Mouse (Mus musculus) neural tube, embryonic 14.5 days (tissue): Measurements from ENCODE around the gene Bid. TPM values are rescaled to one million over a fixed set of nuclear protein-coding genes. Genes with fewer than 3 reads are reported as not detected.

Source experiments
- ATAC-seq: fragments of 200-750 bp; cut with Nextera tagmentation; 2 replicates; pipeline ENCODE4 v1.8.0; 2017; ENCODE audit warnings: low read depth, mild to moderate bottlenecking, moderate TSS enrichment, moderate library complexity
- H3K27ac ChIP-seq: fragments of 300-500 bp; sonication (generic); 2 replicates; pipeline ENCODE4 v1.5.1; 2014; ENCODE audit warnings: low read depth, mild to moderate bottlenecking, control low read depth, low read length, moderate library complexity, mixed read lengths
- H3K27me3 ChIP-seq: fragments of 300-500 bp; sonication (generic); 2 replicates; pipeline ENCODE4 v1.6.1; 2014; ENCODE audit warnings: low read length; ENCODE audit not compliant: control insufficient read depth, insufficient read depth
- H3K36me3 ChIP-seq: fragments of 300-500 bp; sonication (generic); 2 replicates; pipeline ENCODE4 v1.6.1; 2014; ENCODE audit warnings: low read length, mixed read lengths; ENCODE audit not compliant: control insufficient read depth, insufficient read depth
- H3K4me1 ChIP-seq: fragments of 300-500 bp; sonication (generic); 2 replicates; pipeline ENCODE4 v1.6.1; 2014; ENCODE audit warnings: low read length; ENCODE audit not compliant: control insufficient read depth, insufficient read depth
- H3K4me2 ChIP-seq: fragments of 300-500 bp; sonication (generic); 2 replicates; pipeline ENCODE4 v1.6.1; 2014; ENCODE audit warnings: mild to moderate bottlenecking, low read depth, low read length, control low read depth
- H3K4me3 ChIP-seq: fragments of 300-500 bp; sonication (generic); 2 replicates; pipeline ENCODE4 v1.5.1; 2014; ENCODE audit warnings: low read depth, low read length, control low read depth, mixed read lengths
- H3K9ac ChIP-seq: fragments of 300-500 bp; sonication (generic); replicated peaks from 2 replicates; pipeline ENCODE4 v1.6.1; 2014; ENCODE audit warnings: low read depth, mild to moderate bottlenecking, control low read depth, low read length, mixed read lengths
- H3K9me3 ChIP-seq: fragments of 300-500 bp; sonication (generic); 2 replicates; pipeline ENCODE4 v1.6.1; 2016; ENCODE audit warnings: low read length; ENCODE audit not compliant: control insufficient read depth
- WGBS: fragments of 180-500 bp; shearing (Covaris S2); extraction: QIAGEN DNeasy Blood & Tissue Kit; methylation state at CpG from one replicate; pipeline ENCODE4 v1.1.7; 2014; 5-methylcytosine and 5-hydroxymethylcytosine counted together
- polyA plus RNA-seq: library from polyadenylated mRNA; unstranded; fragments of >200 nt; fragmentation: Nextera tagmentation; extraction: Ambion mirVana; gene quantifications from 2 replicates; pipeline ENCODE4 v1.2.1, GENCODE M21; 2014

Gene Bid
- polyA plus RNA-seq, 1 experiment from 2014 or later, result 39.6 TPM

DNA sequence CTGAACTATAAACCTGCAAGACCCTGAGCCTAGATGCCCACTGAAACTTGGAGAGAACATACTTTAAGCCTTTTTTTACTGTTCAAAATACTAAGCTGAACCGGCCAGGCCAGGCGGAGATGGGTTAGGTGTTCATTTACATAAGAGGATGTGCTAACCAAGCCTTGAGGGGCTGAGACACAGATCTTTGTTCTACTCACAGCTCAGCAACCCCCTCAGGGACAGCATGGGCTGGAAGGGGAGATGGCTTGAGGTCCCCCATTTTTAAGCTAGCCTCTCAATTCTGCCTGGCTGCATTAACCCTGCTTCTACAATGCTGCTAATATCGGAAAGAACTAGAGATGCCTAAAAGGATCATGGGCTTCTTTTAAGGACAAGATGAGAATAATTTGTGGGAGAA is 23.1 kb upstream of the Bid start:
- Histone ChIP-seq H3K4me2 (no peak overlapping the region), H3K27me3 (no peaks in the 10 kb centered on the region), H3K4me1 (no peaks in the 10 kb centered on the region), H3K36me3 (peaks cover 2% of the 10 kb centered on the region), H3K9me3 (no peaks in the 10 kb centered on the region), H3K27ac (no peak overlapping the region), H3K9ac (no peak overlapping the region), H3K4me3 (no peak overlapping the region)
- 80% methylated on average over 3 of the region's 3 CpGs for WGBS
- ATAC-seq, result no peak

DNA sequence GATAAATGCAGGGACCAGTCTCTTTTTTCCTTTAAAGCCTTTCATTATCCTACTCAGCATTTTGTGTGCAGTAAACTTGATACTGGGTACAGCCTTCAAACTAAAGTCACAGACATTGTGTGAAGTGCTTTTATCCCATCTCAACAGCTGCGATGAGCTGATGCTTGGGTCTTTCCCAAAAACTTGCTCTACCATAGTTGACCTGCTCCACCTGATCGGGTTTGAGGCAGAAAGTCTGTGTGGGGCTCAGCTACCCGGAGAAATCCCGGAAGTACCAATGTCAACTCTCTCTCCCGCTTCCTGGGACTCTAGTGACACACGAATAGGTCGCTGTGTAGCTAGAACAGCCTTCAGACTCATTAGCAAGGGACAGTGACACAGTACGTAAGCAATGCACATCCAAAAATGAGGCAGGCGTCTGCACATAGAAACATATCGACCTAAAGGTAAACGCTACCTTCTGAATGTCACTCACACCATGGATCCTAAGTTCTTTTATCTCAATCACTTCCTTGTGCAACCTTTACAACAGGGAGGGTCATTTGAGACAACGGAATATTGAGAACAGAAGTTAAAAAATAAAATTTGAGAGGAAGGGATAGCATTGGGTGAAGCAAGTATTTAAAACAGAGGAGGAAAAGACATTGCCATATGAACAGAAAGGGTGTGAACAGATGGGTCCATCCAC is 22.3 kb upstream of the Bid start:
- Histone ChIP-seq H3K4me1 (no peaks in the 10 kb centered on the region), H3K9me3 (no peaks in the 10 kb centered on the region), H3K27me3 (no peaks in the 10 kb centered on the region), H3K4me3 (no peak overlapping the region), H3K36me3 (peaks cover 11% of the 10 kb centered on the region), H3K27ac (no peak overlapping the region), H3K4me2 (no peak overlapping the region), H3K9ac (no peak overlapping the region)
- no peak for ATAC-seq
- 94% methylated on average over 12 of the region's 12 CpGs for WGBS

DNA sequence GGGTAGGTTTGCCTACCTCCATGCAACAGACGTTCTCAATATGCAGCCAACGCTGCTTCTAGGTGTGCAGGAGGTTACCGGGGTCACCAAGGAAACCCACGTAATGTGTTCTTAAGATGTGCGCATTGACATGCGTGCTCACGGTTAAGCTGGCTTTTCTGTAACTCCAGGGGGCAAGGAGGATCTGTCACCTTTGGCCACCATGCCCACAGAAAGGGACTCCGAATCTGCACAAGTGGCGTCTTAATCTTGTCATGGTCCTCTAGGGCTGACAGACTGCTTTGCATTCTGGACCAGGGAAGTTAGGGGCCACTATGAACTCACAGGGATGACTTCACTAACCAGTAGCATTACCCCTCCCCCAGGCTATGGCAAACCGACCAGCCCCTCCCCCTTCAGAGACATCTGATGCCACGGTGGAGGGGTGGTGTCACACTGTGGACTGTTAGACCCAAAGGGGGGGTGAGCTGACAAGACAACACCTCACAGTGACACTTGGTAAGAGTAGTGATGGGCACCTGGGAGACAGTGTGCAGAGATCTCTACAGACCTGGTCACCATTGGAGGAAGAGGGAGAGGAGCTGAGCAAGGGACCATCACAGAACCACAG is 21.5 kb upstream of the Bid start:
- Histone ChIP-seq H3K9me3 (no peaks in the 10 kb centered on the region), H3K27me3 (no peaks in the 10 kb centered on the region), H3K4me3 (no peak overlapping the region), H3K36me3 (peaks cover 17% of the 10 kb centered on the region), H3K27ac (no peak overlapping the region), H3K4me2 (no peak overlapping the region), H3K4me1 (no peaks in the 10 kb centered on the region), H3K9ac (no peak overlapping the region)
- 85% methylated on average over 11 of the region's 11 CpGs for WGBS
- ATAC-seq, result no peak

DNA sequence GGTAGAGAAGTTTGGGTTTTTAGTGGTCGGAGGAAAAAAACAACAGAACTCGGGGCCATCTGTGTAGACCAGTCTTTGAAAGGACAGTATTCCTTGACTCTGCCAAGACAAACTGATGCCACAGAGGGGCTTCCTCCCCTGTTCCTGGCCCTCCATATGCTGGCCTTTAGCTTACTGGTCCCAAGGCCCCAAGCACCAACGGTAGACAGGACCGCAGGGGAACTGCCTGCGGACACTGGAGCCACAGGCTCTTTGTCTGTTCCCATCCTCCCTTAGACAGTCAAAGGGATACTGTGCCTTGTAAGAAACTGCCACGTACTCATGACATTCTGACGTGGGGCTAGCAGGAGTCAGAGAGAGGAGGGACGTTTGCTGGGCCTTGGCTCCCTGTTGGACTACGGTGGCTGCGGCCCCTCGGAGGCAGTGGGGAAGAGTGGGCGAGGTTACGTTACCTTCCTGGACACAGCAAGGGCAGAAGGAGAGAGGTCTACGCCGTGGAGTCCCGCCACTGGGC is 20.5 kb upstream of the Bid start:
- ATAC-seq, result no peak
- H3K4me1 ChIP-seq, result no peaks in the 10 kb centered on the region
- no peak overlapping the region for H3K9ac ChIP-seq
- no peak overlapping the region for H3K4me2 ChIP-seq
- H3K36me3 ChIP-seq, result peaks cover 25% of the 10 kb centered on the region
- no peaks in the 10 kb centered on the region for H3K27me3 ChIP-seq
- WGBS, result 90% methylated on average over 16 of the region's 16 CpGs
- no peak overlapping the region for H3K27ac ChIP-seq
- no peak overlapping the region for H3K4me3 ChIP-seq
- no peaks in the 10 kb centered on the region for H3K9me3 ChIP-seq

DNA sequence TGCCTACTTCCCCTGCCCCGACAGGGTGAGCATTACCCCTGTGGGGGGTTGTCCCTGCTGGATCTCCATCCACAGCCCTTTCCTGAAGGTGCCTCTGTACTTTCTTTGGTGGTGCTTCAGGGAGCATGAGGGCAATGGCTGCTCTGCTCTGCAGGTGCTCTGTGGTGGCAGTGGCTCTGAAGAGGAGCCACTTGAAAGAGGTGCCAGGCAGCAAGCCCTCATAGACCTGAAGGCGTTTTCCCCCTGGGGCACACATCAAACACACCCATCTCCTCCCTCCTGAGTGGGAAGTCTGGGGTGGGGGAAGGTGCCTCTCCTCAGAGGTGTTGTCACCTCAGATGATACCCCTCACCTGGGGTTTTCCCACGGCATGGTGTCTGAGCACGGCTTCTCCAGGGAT is 17.5 kb upstream of the Bid start:
- no peaks in the 10 kb centered on the region for H3K27me3 ChIP-seq
- H3K36me3 ChIP-seq, result peaks cover 27% of the 10 kb centered on the region
- no peak overlapping the region for H3K4me3 ChIP-seq
- H3K4me1 ChIP-seq, result no peaks in the 10 kb centered on the region
- no peak for ATAC-seq
- 85% methylated on average over 4 of the region's 4 CpGs for WGBS
- no peaks in the 10 kb centered on the region for H3K9me3 ChIP-seq
- H3K27ac ChIP-seq, result no peak overlapping the region
- no peak overlapping the region for H3K9ac ChIP-seq
- no peak overlapping the region for H3K4me2 ChIP-seq

DNA sequence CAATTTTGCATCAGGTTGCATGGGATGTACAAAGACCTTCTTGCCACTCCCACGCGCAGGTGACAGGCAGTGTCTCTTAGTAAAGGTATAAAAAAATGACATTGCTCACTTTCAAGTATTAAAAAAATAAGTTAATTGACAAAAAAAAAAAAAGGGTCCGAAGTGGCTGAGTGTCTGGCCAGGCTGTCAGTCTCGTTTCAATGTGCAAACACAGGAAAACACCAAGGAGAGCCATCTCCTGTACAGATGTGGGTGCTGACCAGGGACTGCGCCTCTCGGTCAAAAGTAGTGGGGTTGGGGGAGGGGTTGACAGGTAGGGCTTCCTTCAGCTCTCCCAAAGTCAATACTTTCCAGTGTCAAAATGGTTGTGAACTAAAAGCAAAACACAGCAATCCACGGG is 17.0 kb upstream of the Bid start:
- Histone ChIP-seq H3K4me1 (no peaks in the 10 kb centered on the region), H3K4me2 (no peak overlapping the region), H3K36me3 (peaks cover 31% of the 10 kb centered on the region), H3K9ac (no peak overlapping the region), H3K27me3 (no peaks in the 10 kb centered on the region), H3K4me3 (no peak overlapping the region), H3K9me3 (no peaks in the 10 kb centered on the region), H3K27ac (no peak overlapping the region)
- ATAC-seq, result no peak
- WGBS, result 91% methylated on average over 7 of the region's 7 CpGs

DNA sequence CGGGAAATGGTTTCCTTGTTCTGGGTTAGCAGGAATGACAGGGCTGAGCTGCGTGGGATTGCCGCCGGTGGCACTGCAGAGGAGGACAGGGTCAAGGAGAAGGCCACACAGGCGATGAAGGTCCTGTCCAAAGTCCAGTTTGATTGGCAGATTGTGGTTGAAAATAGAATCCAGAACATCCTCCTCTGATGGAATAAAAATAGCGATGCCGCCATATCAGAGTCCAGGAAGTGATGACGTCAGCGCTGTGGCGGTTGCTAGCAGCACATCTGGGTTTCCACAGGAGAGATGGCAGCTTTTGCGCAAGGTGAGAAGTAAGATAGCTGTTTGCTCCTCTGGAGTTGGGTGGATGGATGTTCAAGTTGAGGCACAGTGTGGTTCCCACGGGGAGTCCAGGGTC is 15.9 kb upstream of the Bid start:
- Histone ChIP-seq H3K36me3 (peaks cover 31% of the 10 kb centered on the region), H3K27me3 (no peaks in the 10 kb centered on the region), H3K27ac (no peak overlapping the region), H3K9ac (no peak overlapping the region), H3K4me2 (no peak overlapping the region), H3K4me3 (no peak overlapping the region), H3K4me1 (no peaks in the 10 kb centered on the region), H3K9me3 (no peaks in the 10 kb centered on the region)
- WGBS, result 93% methylated on average over 12 of the region's 12 CpGs
- ATAC-seq, result no peak

DNA sequence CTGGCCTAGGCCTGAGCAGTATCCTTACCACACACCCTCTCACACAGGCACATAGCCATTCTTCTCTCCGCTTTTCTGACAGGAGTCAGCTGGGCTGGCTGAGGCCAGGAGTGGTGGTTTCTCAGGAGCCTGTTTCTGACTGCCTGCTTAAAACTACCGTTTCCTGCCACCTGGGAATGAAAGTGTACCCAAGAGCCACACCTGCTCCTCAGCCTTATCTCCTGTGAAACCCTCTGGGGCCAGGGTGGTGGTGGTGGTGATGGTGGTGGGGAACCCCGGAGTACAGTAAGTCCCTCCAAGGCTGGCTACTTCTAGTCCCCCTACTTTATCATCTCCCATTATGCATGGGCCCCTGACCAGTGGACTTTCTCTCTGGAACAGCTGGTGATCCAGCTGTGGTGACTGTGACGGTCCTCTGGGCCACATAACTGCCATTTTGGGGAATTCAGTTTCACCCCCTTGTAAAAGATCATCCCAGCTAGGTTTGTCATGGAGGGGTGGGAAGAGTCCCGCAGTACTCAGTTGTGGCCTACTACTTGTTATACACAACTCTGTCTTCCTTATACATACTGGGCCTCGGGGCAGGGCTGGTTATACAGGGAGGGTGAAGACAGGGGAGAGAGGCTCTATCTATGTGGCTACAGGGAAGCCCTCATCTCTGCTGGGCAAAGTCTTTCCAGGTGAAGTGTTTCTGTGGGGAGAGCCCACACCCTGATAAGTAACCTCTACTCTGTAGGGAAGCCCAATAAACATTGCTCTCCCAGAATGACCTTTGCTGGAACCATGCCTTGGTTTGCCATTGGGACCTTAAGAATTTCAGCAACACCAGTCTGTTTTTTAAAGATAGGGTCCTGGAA is 14.0 kb upstream of the Bid start:
- ATAC-seq, result no peak
- H3K4me3 ChIP-seq, result no peak overlapping the region
- peaks cover 31% of the 10 kb centered on the region for H3K36me3 ChIP-seq
- no peak overlapping the region for H3K27ac ChIP-seq
- H3K4me2 ChIP-seq, result no peak overlapping the region
- H3K9me3 ChIP-seq, result no peaks in the 10 kb centered on the region
- 80% methylated on average over 6 of the region's 6 CpGs for WGBS
- H3K27me3 ChIP-seq, result no peaks in the 10 kb centered on the region
- no peaks in the 10 kb centered on the region for H3K4me1 ChIP-seq
- H3K9ac ChIP-seq, result no peak overlapping the region

DNA sequence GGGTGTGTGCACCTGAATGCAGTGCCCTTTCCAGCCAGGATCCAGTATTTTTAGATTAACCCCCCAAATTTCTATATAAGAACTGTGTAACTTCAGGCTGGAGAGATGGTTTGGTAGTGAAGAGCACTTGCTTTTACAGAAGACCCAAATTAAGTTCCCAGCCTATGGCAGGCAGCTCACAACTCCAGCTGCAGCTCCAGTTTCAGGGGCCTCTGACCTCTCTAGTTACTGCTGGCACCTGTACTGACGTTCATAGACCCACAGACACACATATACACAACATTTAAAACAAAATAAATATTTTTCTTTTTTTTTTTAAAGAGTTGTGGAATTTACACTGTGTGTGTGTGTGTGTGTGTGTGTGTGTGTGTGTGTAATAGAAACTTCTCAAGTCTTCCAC is 12.8 kb upstream of the Bid start:
- no peaks in the 10 kb centered on the region for H3K4me1 ChIP-seq
- H3K27ac ChIP-seq, result no peak overlapping the region
- 58% methylated on average over 1 of the region's 1 CpGs for WGBS
- H3K9ac ChIP-seq, result no peak overlapping the region
- no peak overlapping the region for H3K4me2 ChIP-seq
- no peaks in the 10 kb centered on the region for H3K9me3 ChIP-seq
- no peak for ATAC-seq
- no peaks in the 10 kb centered on the region for H3K27me3 ChIP-seq
- peaks cover 25% of the 10 kb centered on the region for H3K36me3 ChIP-seq
- H3K4me3 ChIP-seq, result no peak overlapping the region
